Mouse (Mus musculus): ENCODE results near the gene Igf2.

Gene Igf2

DNA sequence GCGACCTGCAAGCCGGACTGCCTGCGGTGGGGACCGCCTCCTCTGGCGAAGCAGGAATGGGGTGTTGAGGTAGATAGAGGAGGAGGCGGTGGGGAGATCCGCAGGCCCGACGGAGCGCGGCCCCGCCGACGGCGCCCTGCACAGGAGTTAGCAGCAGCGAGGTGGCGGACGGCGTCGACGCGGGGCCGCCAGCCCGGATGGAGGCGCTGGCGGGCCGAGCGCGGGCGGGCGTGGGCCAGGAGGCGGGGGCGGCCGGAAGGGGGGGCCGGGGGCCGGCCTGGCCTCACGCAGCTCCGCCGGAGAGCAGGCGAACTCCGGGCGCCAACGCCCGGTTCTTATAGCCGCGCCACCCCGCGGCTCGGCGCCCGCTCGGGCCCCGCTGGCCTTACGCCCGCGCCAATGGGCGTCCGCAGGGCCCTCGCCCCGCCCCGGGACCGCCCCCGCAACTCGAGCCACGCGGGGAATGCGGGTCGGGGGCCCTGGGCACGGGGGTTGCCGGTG is 7.4 kb downstream of the Igf2 start:
- peak; percentile 73 for DNase-seq (ENCODE audit: low read depth, low spot score)

DNA sequence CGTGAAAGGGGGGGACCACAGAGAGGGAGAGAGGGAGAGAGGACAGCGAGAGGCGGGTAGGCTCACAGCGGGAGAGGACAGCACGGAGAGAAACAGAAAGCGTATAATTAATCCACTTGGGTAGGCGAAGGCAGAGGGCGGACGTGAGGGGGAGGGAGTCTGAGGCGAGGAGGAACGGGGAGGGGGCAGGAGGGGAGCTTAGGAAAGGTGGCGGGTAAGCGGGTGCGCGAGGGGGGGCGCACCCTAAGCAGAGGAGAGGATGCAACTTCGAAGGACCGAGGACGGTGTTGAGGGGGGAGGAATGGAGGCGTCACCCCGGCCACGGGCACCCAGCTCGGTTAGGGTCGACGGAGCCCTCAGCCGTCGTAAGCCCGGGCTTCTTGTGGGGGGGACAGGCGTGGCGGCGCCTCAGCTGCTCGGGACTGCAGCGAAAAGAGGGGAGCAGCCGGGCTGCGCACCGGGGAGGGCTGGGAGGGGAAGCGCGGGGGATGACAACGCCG is 7.9 kb downstream of the Igf2 start:
- no peak for DNase-seq (ENCODE audit: low read depth, low spot score)

DNA sequence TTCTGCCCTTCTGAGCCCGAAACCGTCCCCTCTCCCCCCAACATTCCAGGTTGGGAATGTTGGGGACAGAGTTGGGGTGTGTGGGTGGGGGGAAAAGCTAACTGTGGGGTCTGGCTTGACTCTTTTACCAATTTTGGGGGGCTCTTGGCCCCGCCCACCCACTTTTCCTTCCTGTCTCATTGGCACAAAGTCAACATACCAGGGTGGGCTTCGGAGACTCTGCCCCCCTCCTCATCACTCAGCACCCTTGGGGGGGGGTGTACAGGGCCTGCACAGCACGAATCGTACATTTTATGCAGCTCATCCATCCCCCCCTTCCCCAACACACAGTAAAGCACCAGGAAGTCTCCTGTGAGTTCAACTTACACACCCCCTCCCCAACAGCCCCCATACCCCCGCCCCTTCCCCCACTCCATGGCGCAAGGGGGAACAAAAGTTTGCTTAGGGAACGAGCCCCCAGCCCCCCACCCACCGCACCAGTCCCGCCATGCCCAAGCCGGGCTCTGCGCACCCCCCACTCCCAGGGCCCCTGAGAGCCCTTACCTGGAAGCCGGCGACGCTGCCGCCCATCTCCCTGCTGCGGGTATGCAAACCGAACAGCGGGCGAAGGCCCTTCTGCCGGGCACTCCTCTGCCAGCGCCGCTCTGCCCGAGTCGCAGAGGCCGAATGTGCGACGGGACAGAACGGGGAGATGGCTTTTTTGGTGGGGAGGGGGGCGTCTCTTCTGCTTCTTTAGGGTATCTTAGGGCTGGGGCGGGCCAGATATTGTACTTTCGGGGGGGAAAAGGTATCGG is 8.6 kb downstream of the Igf2 start:
- no peak for DNase-seq (ENCODE audit: low read depth, low spot score)

DNA sequence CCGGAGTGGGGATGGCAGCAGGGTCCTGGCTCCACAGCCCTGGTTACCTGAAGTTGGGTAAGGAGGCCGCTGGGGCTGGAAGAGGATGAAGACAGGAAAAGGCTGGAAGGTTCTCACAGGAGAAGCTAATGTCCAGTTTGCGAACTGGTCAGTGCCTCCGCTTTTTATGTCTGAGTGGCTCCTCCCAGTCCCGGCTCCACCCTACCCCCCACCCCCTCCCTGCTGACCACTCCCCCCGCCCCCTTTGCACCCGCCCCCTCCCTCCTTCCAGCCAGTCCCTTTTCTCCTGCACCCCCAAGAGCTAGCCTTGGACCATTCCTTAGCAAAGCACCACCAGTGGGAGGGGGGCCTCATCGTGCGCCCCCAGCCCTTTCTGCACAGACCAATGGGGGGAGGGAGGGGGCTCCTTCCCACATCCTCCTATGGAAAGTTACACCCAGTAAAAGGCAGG is 9.2 kb downstream of the Igf2 start:
- peak; percentile 80 for DNase-seq (ENCODE audit: low read depth, low spot score)

DNA sequence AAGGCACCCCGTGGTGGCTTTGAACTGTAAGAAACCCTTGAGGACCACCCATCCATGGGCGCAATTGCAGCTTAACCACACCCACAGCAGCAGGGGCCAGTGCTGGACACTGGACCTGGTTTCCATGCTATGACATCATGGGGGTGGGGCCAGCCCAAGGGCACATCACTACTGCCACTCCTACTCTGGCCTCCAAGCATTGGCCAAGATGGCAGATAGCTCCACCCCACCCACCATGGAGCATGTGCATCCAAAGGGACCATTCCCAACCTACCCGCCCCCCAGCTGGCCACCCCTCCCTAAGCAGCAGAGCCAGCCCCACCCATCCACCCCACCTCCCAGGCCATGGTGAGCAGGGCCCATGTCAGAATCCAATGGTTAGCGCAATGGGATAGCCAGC is 10.6 kb downstream of the Igf2 start:
- peak; percentile 72 for DNase-seq (ENCODE audit: low read depth, low spot score)

DNA sequence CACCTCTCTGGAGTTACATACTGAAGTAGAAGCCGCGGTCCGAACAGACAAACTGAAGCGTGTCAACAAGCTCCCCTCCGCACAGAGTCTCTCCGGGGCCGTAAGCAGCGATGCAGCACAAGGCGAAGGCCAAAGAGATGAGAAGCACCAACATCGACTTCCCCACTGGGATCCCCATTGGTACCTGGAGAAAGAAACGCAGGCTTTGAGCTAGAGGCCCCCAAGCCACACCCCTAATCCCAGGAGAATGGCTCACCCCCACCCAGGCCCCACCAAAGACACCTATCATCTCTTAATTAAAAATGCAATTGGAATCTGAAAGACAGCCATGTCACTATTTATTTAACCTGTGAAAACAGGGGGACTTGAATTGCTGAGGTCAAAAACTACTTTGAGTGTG is 11.0 kb downstream of the Igf2 start:
- no peak for DNase-seq (ENCODE audit: low read depth, low spot score)

DNA sequence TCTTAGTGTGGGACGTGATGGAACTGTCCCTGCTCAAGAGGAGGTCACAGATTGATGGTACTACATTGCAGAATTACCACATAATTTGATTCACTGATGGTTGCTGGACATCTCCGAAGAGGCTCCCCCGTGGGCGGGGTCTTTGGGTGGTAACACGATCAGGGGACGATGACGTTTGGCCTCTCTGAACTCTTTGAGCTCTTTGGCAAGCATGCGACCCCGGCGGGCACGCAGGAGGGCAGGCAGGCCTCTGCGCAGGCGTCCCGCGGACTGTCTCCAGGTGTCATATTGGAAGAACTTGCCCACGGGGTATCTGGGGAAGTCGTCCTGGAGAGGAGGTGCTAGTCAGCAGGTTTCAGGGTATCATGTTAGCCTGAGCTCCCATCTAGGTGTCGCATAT is 12.9 kb downstream of the Igf2 start:
- DNase-seq (ENCODE audit: low read depth, low spot score) = no peak

DNA sequence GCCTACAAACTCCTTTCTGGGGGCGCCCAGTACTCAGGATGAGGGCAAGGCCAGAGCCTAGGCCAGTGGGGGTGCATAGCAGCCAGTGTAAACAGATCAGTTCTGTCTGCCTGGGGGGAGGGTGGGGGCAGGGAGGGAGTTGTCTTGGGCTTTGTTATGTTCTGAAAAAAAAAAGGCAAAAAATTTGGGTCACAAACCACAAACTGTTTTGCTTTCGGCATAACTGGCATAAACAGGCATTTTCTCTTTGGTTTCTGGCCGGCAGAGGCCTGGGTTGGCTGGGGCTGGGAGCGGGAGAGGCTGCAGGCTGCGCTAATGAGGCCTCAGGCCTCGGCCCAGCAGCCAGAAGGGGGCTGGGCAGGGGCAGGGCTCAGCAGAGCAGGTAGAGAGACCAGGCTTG is 19.9 kb downstream of the Igf2 start:
- DNase-seq (ENCODE audit: low read depth, low spot score) = no peak

DNA sequence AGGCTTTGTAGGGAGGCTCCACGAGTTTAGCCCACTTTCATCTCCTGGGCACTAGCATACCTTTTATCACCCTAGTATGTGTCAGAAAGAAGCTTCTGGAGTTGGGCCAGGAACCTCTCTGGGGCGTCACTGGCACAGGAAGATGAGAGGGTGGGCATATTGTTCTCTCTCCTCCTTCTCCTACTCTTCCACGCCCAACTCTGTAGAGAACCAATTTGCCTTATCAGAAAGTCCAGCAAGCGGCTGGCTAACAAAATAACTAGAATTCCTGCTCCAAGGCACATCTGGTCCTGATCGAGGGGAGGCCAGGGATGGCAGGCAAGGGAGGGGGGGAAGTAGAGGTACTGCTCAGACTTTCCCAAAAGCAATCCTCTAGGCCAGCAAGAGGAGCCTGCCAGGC is 21.6 kb downstream of the Igf2 start:
- DNase-seq (ENCODE audit: low read depth, low spot score) = no peak

DNA sequence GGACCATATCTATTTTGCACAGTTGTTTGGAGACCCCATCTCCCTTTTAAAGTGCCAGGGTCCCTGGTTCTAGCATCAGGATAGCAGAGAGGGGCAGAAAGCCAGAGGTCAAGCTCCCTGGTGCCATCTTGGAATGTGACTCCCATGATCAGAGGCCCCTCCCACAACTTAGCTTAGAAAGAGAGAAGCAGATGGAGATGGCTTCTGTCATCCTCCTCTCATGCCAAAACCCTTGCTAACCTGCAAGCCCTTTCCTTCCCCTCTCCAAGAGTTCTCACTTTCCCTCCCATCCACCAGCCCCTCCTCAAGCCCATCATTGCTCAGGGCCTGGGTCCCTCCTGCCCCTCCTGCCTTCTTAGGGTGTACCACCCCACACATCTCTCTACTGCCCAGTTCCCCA is 30.4 kb downstream of the Igf2 start:
- DNase-seq (ENCODE audit: low read depth, low spot score) = no peak

DNA sequence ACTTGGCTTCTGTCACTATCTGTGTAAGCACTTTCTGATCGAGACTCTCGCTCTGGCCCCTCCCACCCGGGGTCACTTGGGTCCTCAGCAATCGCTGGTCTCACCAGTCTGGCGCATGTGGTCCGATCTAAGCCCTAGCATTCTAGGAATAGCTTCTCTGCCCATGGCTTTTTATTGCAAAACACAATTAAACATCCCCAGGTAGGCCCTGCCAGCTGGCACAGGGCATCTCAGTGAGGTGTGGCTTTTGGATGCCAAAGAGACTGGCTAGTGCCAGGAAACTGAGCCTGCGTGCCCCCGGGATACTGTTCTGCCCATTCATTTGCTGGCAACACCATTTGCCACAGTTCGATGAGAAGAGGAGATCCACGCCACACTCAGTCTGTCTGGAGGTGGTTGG is 35.9 kb downstream of the Igf2 start:
- no peak for DNase-seq (ENCODE audit: low read depth, low spot score)

DNA sequence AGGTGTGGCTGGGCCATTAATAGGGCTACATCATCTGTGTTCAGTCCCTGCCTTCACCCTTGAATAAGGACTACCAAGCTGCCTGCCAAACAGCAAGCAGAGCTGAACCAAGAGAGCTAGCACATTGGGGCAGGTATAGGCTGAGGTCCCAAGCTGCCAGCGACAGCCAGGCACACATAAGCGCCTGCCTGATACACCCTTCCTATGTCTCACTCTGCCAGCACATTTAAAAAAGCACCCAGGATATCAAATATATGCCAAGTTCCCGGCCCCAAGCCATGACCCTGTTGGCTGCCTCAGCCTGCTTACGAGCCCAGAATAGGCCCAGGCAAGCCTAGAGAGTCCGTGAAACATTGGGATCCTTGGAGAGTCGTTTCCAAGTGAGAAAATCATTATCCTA is 36.8 kb downstream of the Igf2 start:
- no peak for DNase-seq (ENCODE audit: low read depth, low spot score)

DNA sequence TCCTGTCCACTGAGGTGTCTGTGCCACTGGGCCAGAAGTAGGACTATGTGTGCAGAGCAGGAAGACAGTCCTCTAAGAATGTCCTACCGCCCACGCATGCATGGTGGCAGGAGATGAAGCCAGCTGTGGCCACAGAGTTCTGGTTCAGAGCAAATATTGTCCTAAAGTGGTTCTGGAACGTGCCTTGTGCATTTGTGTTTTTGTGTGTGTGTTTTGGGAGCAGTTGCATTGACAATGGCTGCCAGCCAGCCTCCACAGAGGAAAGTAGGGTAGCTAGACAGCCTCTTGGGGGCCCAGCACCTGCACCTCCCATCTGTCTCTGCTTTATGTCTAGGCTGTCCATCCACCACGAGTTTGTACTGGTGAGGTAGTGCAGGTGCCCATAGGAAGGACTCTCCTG is 44.4 kb downstream of the Igf2 start:
- no peak for DNase-seq (ENCODE audit: low read depth, low spot score)

DNA sequence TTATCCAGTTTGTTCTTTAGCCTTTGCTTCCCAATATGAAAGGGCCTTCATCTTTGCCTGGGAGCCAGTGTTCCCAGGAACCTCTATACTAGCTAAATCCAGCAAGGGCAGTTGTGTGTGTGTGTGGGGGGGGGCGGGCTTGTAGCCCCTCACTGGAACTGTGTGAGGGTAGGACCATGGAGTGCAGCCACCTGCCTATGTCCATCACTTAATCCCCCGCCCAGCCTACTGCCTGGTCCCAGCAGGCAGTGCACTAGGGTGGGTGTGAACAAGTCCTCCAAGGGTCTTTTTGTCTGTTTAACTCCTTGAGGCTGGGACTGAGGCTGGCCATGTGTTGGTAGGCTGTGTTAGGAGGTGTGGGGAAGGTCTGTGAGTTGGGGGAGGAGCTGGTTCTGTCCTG is 53.5 kb downstream of the Igf2 start:
- no peak for DNase-seq (ENCODE audit: low read depth, low spot score)

DNA sequence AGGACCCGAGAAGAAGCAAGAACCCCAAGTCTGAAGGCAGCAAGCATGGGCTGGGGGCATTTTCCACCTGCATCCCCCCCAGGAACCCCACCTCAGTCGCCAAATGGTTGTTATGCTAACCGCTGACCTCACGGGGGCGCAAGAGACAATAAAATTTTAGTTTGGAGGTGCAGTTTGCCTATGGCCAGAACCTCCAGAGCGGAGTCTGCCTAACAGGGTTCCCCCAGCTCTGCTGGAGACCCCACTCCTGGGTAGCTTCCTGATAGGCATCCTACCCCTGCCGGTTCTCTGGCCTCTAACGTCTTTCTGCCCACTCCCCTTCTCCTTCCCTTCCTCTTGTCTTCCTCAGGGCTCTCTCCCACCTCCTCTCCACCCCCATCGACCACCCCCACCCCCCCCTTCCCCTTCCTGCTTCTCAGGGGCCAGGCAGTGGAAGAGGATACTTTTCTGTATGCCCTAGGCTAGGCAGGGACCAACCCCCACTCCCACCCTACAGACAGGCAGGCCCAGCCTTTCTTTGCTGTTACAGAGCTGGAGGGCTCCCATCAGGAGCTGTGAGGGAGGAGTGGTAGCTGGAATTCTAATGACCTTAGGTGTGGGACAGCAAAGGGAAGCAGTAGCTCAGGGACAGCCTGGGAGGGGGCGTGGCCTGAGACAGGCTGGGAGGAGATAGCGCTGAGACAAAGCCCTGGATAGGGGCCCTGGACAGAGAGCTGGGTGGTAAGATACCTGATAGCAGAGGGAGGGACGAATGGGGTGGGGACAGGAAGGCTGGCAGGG is 55.8 kb downstream of the Igf2 start:
- DNase-seq (ENCODE audit: low read depth, low spot score) = peak; percentile 90

DNA sequence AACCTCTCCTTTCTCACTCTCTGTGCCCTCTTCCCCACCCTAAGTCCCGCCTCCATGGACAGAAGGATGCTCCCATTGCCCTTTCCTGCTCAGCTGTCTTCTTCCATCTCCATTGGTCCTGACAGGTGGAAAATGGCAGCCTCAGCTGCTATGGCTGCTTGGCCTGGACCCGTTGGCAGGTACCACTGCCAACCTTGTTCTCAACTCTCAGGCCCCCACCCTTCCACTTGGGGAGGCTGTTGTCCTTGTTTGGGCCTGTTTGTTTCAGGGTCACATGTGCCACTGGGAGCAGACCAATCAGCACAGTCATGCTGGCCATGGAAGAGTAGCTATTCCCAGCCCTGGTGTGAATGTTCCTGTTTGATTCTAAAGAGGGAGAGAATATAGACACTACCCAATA is 65.7 kb downstream of the Igf2 start:
- DNase-seq (ENCODE audit: low read depth, low spot score) = no peak

All from mesoderm, embryonic 11.5 days (tissue).